Mouse (Mus musculus) neural tube, embryonic 15.5 days (tissue): ENCODE results near the gene Mast2. TPM values are rescaled to one million over a fixed set of nuclear protein-coding genes. Genes with fewer than 3 reads are reported as not detected.

Experiments
- ATAC-seq: fragments of 200-750 bp; cut with Nextera tagmentation; 2 replicates; pipeline ENCODE4 v1.8.0; 2017; ENCODE audit warnings: mild to moderate bottlenecking, moderate TSS enrichment, moderate library complexity; ENCODE audit not compliant: low FRiP score
- H3K27ac ChIP-seq: fragments of 300-500 bp; sonication (generic); replicated peaks from 2 replicates; pipeline ENCODE4 v1.5.1; 2015; ENCODE audit warnings: mild to moderate bottlenecking, inconsistent platforms
- H3K27me3 ChIP-seq: fragments of 300-500 bp; sonication (generic); replicated peaks from 2 replicates; pipeline ENCODE4 v1.6.1; 2015; ENCODE audit warnings: inconsistent platforms
- H3K36me3 ChIP-seq: fragments of 300-500 bp; sonication (generic); 2 replicates; pipeline ENCODE4 v1.6.1; 2015; ENCODE audit warnings: inconsistent platforms
- H3K4me1 ChIP-seq: fragments of 300-500 bp; sonication (generic); 2 replicates; pipeline ENCODE4 v1.6.1; 2015; ENCODE audit warnings: inconsistent platforms
- H3K4me2 ChIP-seq: fragments of 300-500 bp; sonication (generic); 2 replicates; pipeline ENCODE4 v1.6.1; 2015; ENCODE audit warnings: inconsistent platforms, mild to moderate bottlenecking, moderate library complexity
- H3K4me3 ChIP-seq: fragments of 300-500 bp; sonication (generic); replicated peaks from 2 replicates; pipeline ENCODE4 v1.5.1; 2015; ENCODE audit warnings: mild to moderate bottlenecking, inconsistent platforms
- H3K9ac ChIP-seq: fragments of 300-500 bp; sonication (generic); replicated peaks from 2 replicates; pipeline ENCODE4 v1.6.1; 2015; ENCODE audit warnings: mild to moderate bottlenecking, inconsistent platforms
- H3K9me3 ChIP-seq: fragments of 300-500 bp; sonication (generic); replicated peaks from 2 replicates; pipeline ENCODE4 v1.6.1; 2016; ENCODE audit warnings: inconsistent platforms
- WGBS: fragments of 180-500 bp; shearing (Covaris S2); methylation state at CpG from one replicate; pipeline ENCODE4 v1.1.7; 2015; ENCODE audit warnings: mixed read lengths; 5-methylcytosine and 5-hydroxymethylcytosine counted together
- polyA plus RNA-seq: library from polyadenylated mRNA; unstranded; fragments of >200 nt; fragmentation: Nextera tagmentation; extraction: Ambion mirVana; gene quantifications from 2 replicates; pipeline ENCODE4 v1.2.1, GENCODE M21; 2015

Gene Mast2
- polyA plus RNA-seq, 1 experiment from 2014 or later = 34.1 TPM

DNA sequence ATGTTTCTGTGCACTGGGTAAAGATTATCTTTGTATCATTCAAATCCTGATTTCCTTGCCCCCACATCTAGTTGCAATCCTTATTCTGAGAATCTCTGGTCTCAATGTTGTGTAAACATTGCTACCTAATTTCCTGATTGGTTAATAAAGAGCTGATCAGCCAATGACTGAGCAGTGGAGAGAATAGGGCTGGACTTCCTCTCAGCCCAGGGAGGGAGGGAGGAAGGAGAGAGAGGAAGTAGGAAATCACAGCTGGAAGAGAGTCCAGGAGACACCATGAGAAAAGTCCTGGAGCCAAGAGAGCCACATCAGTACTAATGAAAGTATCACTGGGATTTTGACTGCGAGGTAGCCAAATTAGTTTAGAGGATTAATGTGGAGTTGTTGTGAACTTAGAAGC is 127.7 kb downstream of the Mast2 start:
- Histone ChIP-seq H3K9me3 (no peaks in the 10 kb centered on the region), H3K36me3 (no peaks in the 10 kb centered on the region), H3K4me1 (no peaks in the 10 kb centered on the region), H3K27ac (no peak overlapping the region), H3K4me2 (no peak overlapping the region), H3K27me3 (no peaks in the 10 kb centered on the region), H3K4me3 (no peak overlapping the region), H3K9ac (no peak overlapping the region)
- ATAC-seq = no peak
- WGBS = 81% methylated on average over 1 of the region's 1 CpGs

GRCm38 (mm10) chr4:116329256-116329655 is 134.7 kb downstream of the Mast2 start:
- Histone ChIP-seq H3K27ac (no peak overlapping the region), H3K9me3 (no peaks in the 10 kb centered on the region), H3K4me3 (no peak overlapping the region), H3K36me3 (peaks cover 45% of the 10 kb centered on the region), H3K27me3 (no peaks in the 10 kb centered on the region), H3K4me1 (no peaks in the 10 kb centered on the region), H3K4me2 (no peak overlapping the region), H3K9ac (no peak overlapping the region)
- 93% methylated on average over 3 of the region's 3 CpGs for WGBS
- ATAC-seq = no peak

GRCm38 (mm10) chr4:116322127-116322526 is 141.9 kb downstream of the Mast2 start:
- no peak overlapping the region for H3K27ac ChIP-seq
- no peak overlapping the region for H3K4me2 ChIP-seq
- ATAC-seq = no peak
- 95% methylated on average over 6 of the region's 6 CpGs for WGBS
- H3K36me3 ChIP-seq = peaks cover 91% of the 10 kb centered on the region
- no peaks in the 10 kb centered on the region for H3K4me1 ChIP-seq
- H3K9ac ChIP-seq = no peak overlapping the region
- H3K9me3 ChIP-seq = no peaks in the 10 kb centered on the region
- no peak overlapping the region for H3K4me3 ChIP-seq
- H3K27me3 ChIP-seq = no peaks in the 10 kb centered on the region

DNA sequence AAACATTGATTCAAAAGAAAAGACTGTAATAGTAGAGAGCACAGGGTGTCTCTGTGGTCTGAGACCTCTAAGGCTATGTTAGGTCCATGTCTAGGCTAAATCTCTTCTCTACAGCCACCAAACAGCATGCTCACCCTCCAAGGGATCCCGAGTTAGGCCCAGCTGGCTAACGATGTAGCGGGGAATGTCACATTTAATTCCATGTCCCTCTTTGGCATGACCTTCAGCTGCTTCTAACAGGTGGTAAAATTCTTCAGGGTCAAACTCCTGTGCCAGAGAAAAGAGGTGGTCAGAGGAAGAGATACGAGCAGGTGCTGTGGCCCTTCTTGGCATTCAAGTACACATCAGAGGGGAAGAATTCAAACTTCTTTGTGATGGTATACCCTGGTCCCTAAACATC is 146.4 kb downstream of the Mast2 start:
- Histone ChIP-seq H3K36me3 (peaks cover 97% of the 10 kb centered on the region), H3K4me3 (no peak overlapping the region), H3K4me1 (no peaks in the 10 kb centered on the region), H3K9ac (no peak overlapping the region), H3K27ac (no peak overlapping the region), H3K4me2 (no peak overlapping the region), H3K27me3 (no peaks in the 10 kb centered on the region), H3K9me3 (no peaks in the 10 kb centered on the region)
- 89% methylated on average over 4 of the region's 4 CpGs for WGBS
- ATAC-seq = no peak

- H3K36me3 ChIP-seq = peaks cover 63% of the 10 kb centered on the region
Measured at GRCm38 (mm10) chr4:116304551-116304950, 159.4 kb downstream of the Mast2 start.

GRCm38 (mm10) chr4:116300878-116301355 is 163.1 kb downstream of the Mast2 start:
- Histone ChIP-seq H3K4me1 (no peaks in the 10 kb centered on the region), H3K36me3 (peaks cover 48% of the 10 kb centered on the region), H3K9ac (no peak overlapping the region), H3K27ac (no peak overlapping the region), H3K9me3 (no peaks in the 10 kb centered on the region), H3K4me3 (no peak overlapping the region), H3K27me3 (no peaks in the 10 kb centered on the region), H3K4me2 (no peak overlapping the region)
- no peak for ATAC-seq
- WGBS = 71% methylated on average over 4 of the region's 4 CpGs

More at GRCm38 (mm10) chr4:116304551-116304950, 159.4 kb downstream of the Mast2 start:
- Histone ChIP-seq H3K27ac (no peak overlapping the region), H3K27me3 (no peaks in the 10 kb centered on the region), H3K4me1 (no peaks in the 10 kb centered on the region), H3K4me3 (no peak overlapping the region), H3K9ac (no peak overlapping the region), H3K9me3 (no peaks in the 10 kb centered on the region), H3K4me2 (no peak overlapping the region)
- ATAC-seq = no peak
- WGBS = 21% methylated on average over 1 of the region's 1 CpGs

DNA sequence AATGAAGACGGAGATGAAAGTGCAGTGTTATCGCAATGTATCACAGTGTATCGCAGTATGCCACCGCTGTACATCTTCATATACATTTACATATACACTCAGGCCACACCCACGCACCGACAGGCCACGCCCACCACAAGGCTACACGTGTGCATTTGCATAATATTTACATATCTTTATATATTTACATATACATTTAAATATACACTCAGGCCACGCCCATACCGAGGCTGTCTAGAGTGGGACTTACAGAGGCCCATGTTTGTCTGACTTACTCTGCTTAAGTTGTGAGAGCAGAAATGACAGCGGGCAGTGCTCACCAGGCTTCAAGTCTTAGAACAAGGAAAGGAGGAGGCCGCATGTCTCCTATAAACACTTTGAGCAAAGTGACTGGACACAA is 170.7 kb downstream of the Mast2 start:
- Histone ChIP-seq H3K4me3 (no peak overlapping the region), H3K27ac (no peak overlapping the region), H3K36me3 (peaks cover 58% of the 10 kb centered on the region), H3K4me2 (no peak overlapping the region), H3K4me1 (no peaks in the 10 kb centered on the region), H3K9ac (no peak overlapping the region), H3K9me3 (no peaks in the 10 kb centered on the region), H3K27me3 (no peaks in the 10 kb centered on the region)
- 91% methylated on average over 12 of the region's 12 CpGs for WGBS
- ATAC-seq = no peak

DNA sequence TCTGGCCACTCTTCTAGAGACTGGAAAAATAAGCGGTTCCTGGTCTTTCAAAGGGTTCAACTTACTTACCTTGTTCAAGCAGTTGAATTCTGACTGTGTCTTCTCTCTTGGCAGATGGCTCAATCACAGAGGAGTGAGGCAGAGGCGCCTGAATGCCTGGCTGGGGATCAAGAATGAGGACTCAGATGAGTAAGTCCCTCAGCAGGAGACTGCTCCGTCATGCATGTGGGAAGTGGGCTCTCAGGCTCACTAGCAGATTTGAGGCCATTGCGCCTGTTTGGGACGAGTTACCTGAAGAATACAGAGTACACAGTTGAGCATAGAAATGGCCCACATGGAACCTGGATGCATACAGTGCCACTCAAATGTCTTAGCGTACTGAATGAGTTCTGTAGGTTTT is 172.4 kb downstream of the Mast2 start:
- Histone ChIP-seq H3K27ac (no peak overlapping the region), H3K9me3 (no peaks in the 10 kb centered on the region), H3K36me3 (peaks cover 68% of the 10 kb centered on the region), H3K4me2 (no peak overlapping the region), H3K4me3 (no peak overlapping the region), H3K4me1 (no peaks in the 10 kb centered on the region), H3K27me3 (no peaks in the 10 kb centered on the region), H3K9ac (no peak overlapping the region)
- WGBS = 89% methylated on average over 6 of the region's 6 CpGs
- ATAC-seq = no peak

- no peak overlapping the region for H3K4me3 ChIP-seq
- peaks cover 31% of the 10 kb centered on the region for H3K36me3 ChIP-seq
- WGBS = 72% methylated on average over 2 of the region's 2 CpGs
- no peaks in the 10 kb centered on the region for H3K9me3 ChIP-seq
- no peak overlapping the region for H3K9ac ChIP-seq
- no peak overlapping the region for H3K27ac ChIP-seq
- no peak for ATAC-seq
- no peak overlapping the region for H3K4me2 ChIP-seq
- H3K4me1 ChIP-seq = no peaks in the 10 kb centered on the region
- H3K27me3 ChIP-seq = no peaks in the 10 kb centered on the region
Measured at GRCm38 (mm10) chr4:116282211-116282610, 181.8 kb downstream of the Mast2 start.

DNA sequence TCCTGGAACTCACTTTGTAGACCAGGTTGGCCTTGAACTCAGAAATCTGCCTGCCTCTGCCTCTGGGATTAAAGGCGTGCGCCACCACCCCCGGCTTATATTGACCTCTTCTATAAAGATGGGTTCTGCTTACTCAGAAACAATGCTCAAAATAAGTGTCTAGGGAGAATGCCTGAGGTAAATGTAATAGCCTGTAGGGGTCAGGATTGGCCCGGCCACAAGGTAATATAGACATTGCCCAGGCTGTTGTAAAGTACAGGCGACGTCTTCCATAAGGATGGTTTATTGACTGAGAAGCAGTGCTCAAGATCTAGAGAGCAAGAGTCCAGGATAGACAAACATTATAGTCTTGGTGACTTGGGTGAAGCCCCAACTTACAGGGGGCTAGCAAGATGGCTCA is 195.8 kb downstream of the Mast2 start:
- no peak overlapping the region for H3K9ac ChIP-seq
- H3K27me3 ChIP-seq = no peaks in the 10 kb centered on the region
- no peak for ATAC-seq
- peaks cover 42% of the 10 kb centered on the region for H3K36me3 ChIP-seq
- H3K4me2 ChIP-seq = no peak overlapping the region
- no peak overlapping the region for H3K4me3 ChIP-seq
- no peaks in the 10 kb centered on the region for H3K4me1 ChIP-seq
- H3K27ac ChIP-seq = no peak overlapping the region
- H3K9me3 ChIP-seq = no peaks in the 10 kb centered on the region
- WGBS = 89% methylated on average over 6 of the region's 6 CpGs

Other genes starting within 250 kb of the Mast2 start
- gene Pik3r3, start 242.6 kb downstream of the Mast2 start, polyA plus RNA-seq = 43.1 and 52.6 TPM in 2 replicates
- 11.9 and 13.7 TPM in 2 replicates for gene Ipp, start 43.4 kb upstream of the Mast2 start, polyA plus RNA-seq
- 23.8 and 27.7 TPM in 2 replicates for gene Tmem69, start 91.8 kb upstream of the Mast2 start, polyA plus RNA-seq
- gene Gpbp1l1, start 93.5 kb upstream of the Mast2 start, polyA plus RNA-seq = 12.0 and 17.6 TPM in 2 replicates
- gene Ccdc17, start 132.5 kb upstream of the Mast2 start, polyA plus RNA-seq = 3.0 and 4.5 TPM in 2 replicates
- 79.3 and 93.1 TPM in 2 replicates for gene Nasp, start 163.8 kb upstream of the Mast2 start, polyA plus RNA-seq
- 717 and 746 TPM in 2 replicates for gene Akr1a1, start 187.5 kb upstream of the Mast2 start, polyA plus RNA-seq
- gene Prdx1, start 221.4 kb upstream of the Mast2 start, polyA plus RNA-seq = 443 and 606 TPM in 2 replicates
- gene Mmachc, start 244.2 kb upstream of the Mast2 start, polyA plus RNA-seq = 20.0 and 22.7 TPM in 2 replicates
- 9.7 and 11.3 TPM in 2 replicates for gene Ccdc163, start 244.3 kb upstream of the Mast2 start, polyA plus RNA-seq